Mouse (Mus musculus) adrenal gland, adult (tissue): ENCODE measurements at regions not wholly inside any gene's neighbourhood (a gene's known extent, or its start where the extent isn't known, plus 50 kb on each side); places are given as distances from the start of the nearest gene placed in this dataset.
A peak's percentile ranks its signal among the peaks of the same experiment; 100 is the strongest.

ENCODE experiments used
- DNase-seq, 2 experiments: peaks; one replicate each; pipeline ENCODE4 v3.0.0; 2022 to 2023; ENCODE audit warnings: low spot score in 1 of 2; ENCODE audit not compliant: inconsistent age in 2 of 2

DNA sequence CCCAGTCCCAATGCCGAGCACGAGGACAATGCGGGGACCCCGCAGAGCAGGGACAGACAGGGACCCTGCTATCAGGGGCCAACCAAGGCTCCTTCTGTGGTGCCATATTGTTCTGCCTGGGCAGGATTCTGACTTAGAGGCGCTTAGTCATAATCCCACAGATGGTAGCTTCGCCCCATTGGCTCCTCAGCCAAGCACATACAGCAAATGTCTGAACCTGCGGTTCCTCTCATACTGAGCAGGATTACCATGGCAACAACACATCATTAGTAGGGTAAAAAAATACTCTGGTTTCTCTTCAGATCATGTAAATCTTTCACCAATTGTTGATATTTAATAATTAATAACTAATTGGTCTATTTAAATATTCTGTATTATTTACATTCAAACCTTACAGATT lies 2140.3 kb upstream of the Cdh20 start:
- peak; percentile 96 to 100 for DNase-seq

DNA sequence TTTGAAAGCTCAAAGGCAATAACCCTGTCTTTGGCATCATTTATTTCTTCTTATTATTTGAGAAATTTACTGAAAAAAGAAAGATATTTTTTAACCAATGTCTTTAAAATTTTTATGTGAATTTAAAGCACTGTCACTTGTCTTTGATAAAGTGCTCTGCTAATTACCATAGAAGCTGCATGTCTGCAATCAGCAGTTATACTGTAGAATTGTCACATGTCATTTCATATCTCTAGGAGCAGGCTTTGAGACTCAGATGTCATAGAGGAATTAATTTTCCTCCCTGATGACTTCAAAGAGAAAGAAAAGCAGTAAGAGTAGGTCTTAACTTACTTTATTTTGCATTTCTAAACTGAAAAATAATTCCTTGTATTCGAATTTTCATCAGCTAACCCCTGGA lies 2123.9 kb upstream of the Cdh20 start:
- DNase-seq: no peak

DNA sequence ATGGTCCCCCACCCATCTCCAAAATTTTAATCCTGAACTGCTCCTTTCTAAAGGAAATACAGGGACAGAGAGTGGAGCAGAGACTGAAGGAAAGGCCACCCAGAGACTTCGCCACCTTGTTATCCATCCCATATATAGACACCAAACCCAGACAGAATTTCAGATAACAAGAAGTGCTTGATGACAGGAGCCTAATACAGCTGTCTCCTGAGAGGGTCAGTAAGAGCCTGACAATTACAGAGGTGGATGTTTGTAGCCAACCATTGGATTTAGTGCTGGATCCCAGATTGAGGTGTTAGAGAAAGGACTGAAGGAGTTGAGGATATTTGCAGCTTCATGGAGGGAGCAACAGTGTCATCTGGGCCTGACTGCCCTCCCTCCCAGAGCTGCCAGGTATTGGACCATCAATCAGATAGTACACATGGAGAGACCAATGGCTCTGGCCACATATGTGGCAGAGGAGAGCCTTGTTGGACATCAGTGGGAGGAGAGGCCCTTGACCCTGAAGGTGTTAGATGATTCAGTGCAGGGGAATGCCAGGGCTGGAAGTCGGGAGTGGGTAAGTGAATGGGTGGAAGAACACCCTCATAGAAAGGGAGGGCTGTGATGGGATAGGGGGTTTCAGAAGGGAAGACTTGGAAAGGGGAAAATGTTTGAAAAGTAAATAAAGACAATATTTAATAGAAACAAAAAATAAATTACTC lies 2080.8 kb upstream of the Cdh20 start:
- DNase-seq: no peak

DNA sequence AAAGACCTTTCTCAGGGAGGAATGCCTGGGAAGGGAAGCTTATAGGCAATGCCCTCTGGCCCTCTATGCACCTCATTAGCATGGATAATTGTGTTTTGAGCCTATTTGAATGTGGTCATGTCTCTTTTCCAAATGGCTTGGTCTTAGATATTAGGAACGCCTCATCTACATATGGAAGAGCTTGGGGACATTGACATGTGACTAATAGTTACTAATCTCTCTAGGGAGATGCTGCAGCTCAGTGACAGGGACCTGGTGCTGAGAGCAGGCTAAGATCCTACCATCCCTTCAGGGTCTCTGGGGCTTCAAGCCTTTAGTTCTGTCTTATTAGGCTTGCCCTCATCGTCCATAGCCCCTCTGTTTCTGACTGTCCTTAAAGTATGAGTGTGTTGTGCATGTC lies 2051.9 kb upstream of the Cdh20 start:
- no peak for DNase-seq

DNA sequence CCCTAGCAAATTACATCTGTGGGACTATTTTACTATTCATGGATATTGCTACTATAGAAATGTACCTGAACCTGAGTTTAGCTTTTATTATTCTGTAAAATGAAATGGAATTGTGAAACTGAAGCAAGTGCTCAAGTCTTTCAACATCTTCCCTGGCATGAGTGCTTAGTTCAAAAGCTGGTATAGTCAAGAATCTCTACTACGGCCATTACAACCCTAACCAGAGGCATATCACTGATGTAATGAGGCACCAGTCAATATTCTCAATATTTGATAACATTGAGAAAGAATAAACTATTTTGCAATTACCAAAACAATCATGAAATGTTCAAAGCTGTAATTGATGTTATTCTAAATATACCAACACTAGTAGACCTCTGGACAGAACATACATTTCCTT lies 2034.3 kb upstream of the Cdh20 start:
- DNase-seq: no peak

DNA sequence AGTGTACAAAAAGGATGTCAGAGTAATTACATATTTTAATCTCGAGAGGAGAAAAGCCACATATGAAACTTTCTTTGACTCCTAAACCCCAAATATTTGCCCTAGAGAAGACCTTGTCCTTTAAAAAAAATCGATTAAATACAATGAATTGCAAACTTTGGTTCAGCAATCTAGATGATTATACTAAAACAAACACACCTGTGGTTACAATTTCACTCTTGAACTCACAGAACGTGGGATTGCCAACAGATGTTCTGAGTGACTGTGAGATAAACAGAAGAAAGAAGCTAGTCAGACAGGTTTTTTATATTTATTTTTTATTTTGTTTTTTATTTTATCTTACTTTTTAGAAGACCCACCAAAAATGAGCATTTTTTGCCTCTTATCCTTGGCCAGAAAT lies 2032.9 kb upstream of the Cdh20 start:
- no peak for DNase-seq

DNA sequence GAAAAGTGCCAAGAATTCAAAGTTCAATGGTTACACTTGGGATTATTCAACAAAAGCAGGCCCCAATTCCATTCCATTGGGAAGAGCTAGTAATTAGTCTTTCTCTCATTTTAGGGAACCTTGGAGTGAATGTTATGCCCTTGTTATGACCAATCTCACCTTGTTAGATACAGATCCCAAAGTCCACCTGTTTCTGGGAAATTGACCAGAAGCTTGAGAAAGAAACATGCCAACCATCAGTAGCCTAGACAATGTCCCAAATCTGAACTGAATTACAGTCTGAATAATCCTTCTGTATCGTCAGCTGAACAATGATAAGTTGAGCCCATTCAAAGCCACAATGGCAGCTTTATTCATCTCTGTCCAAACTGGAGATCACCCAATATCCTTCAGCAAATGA lies 2010.4 kb upstream of the Cdh20 start:
- no peak for DNase-seq
